In the genomic region with DNA sequence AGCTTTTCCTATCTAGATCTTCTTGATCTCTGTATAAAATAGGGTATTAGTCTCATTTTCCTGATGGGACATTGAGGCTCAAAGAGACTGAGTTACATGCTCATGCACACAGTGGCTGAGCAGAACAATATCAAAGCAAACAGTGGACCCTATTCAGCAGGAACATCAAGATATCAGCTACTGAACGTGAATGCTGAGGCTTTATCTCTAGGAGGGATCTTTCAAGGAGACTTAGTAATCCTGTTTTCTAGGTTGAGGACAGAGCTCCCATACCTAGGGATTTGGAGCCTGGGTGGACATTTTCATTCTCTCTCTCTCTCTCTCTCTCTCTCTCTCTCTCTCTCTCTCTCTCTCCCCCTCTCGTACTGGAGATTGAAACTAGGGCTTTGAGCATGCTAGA, we compare ENCODE assay signal across 22 mouse cellular contexts. TPM values are rescaled to one million over a fixed set of nuclear protein-coding genes. Genes with fewer than 3 reads are reported as not detected.
"Had no signal": no experiment of that assay in that cellular context is flagged by ENCODE, and none has a peak within 500 bp of the region (broad histone marks: within the 10 kb centered on the region; RNA-seq: fewer than 3 reads in every experiment).

No protein-coding gene starts in this region.

- H3K4me3 ChIP-seq: heart, embryonic 12.5 days; hindbrain, embryonic 12.5 days; intestine, embryonic 15.5 days; layer of hippocampus, adult 2 months; left cerebral cortex, adult 2 months; limb, embryonic 10.5 days; limb, embryonic 12.5 days had no signal

- H3K36me3 ChIP-seq: heart, embryonic 10.5 days; heart, embryonic 12.5 days; hindbrain, embryonic 12.5 days; intestine, embryonic 15.5 days; limb, embryonic 12.5 days had no signal

- H3K9ac ChIP-seq: hindbrain, embryonic 14.5 days; intestine, embryonic 15.5 days; limb, embryonic 12.5 days had no signal

- ATAC-seq: hindbrain, embryonic 16.5 days; intestine, embryonic 15.5 days; intestine, postnatal 0 days had no signal

- H3K9me3 ChIP-seq: heart, embryonic 10.5 days; heart, embryonic 12.5 days; hindbrain, embryonic 10.5 days; hindbrain, embryonic 12.5 days; intestine, embryonic 15.5 days; limb, embryonic 10.5 days; limb, embryonic 12.5 days had no signal

- DNase-seq: gastrocnemius, adult 2 months; gastrocnemius, postnatal 10 days; gastrocnemius, postnatal 25 days; kidney, adult 18-20 months; kidney, postnatal 4 days; liver had no signal

- H3K27me3 ChIP-seq: heart, embryonic 12.5 days; hindbrain, embryonic 12.5 days; intestine, embryonic 15.5 days had no signal

- H3K27ac ChIP-seq: gastrocnemius, adult 2 months; heart, embryonic 10.5 days; hindbrain, embryonic 12.5 days; hindbrain, embryonic 14.5 days; intestine, embryonic 15.5 days; layer of hippocampus, adult 2 months; left cerebral cortex, adult 2 months; limb, embryonic 10.5 days; limb, embryonic 12.5 days had no signal

RNA-seq across cellular contexts. Expression of a gene that starts 35.7 kb away (rescaled TPM):
- total RNA-seq: gastrocnemius, adult 2 months; gastrocnemius, postnatal 25 days; heart, adult 18-20 months; heart, adult 8-10 months; heart, postnatal 25 days; heart, postnatal 4 days had no signal
